Comparison of ENCODE assay signal across 17 mouse cellular contexts in genomic region chr8:17596559-17596958, GRCm38 (mm10).
"Had no signal": no experiment of that assay in that cellular context is flagged by ENCODE, and none has a peak within 500 bp of the region (broad histone marks: within the 10 kb centered on the region; RNA-seq: fewer than 3 reads in every experiment).

No protein-coding gene starts in this region.

- DNase-seq: left cerebral cortex, postnatal 4 days; liver; liver, embryonic 13.5 days; liver, postnatal 0 days; lung, adult 18-20 months; lung, adult 2 months; lung, embryonic 14.5 days; lung, postnatal 10 days; lung, postnatal 14 days; lung, postnatal 36 days; lung, postnatal 4 days; midbrain, embryonic 14.5 days had no signal

- ATAC-seq: liver, embryonic 12.5 days; liver, postnatal 0 days; lung, postnatal 0 days; midbrain, embryonic 13.5 days; midbrain, embryonic 15.5 days; midbrain, embryonic 16.5 days had no signal
